In the genomic region with DNA sequence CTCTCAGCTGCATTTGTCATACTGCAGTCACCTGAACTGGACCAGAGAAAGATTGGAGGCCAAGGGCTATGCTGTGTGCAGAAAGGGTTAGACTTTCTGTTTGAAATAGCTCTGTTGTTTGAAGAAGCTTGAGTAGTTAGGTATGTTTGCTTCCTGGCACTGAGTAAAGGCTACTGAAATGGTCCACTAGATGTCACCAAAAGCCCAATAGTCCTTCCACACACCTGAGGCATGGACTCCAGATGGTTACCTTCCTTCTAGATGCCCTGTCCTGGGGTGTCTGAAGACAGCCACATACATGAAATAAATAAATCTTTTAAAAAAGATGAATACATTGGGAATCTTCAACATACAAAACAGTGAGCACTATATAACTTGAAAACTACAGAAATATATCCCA, we compare ENCODE assay signal across 10 mouse cellular contexts. TPM values are rescaled to one million over a fixed set of nuclear protein-coding genes. Genes with fewer than 3 reads are reported as not detected.
A peak's percentile ranks its signal among the peaks of the same experiment; 100 is the strongest.
DNase-seq lines count a peak whose midpoint lies in the region; ATAC-seq lines count a peak whose summit lies in the region.
"Had no signal": no experiment of that assay in that cellular context is flagged by ENCODE, and none has a peak within 500 bp of the region (broad histone marks: within the 10 kb centered on the region; RNA-seq: fewer than 3 reads in every experiment).

No protein-coding gene starts in this region.

- no peak overlapping the region for H3K27ac ChIP-seq in forebrain, embryonic 15.5 days (replicated peaks)

- H3K9ac ChIP-seq in forebrain, embryonic 15.5 days (replicated peaks): no peak overlapping the region

- no peaks in the 10 kb centered on the region for H3K4me1 ChIP-seq in forebrain, embryonic 15.5 days

- H3K4me2 ChIP-seq in forebrain, embryonic 15.5 days (replicated peaks): no peak overlapping the region

- no peaks in the 10 kb centered on the region for H3K36me3 ChIP-seq in forebrain, embryonic 15.5 days

- peak; percentile 3 to 14 for DNase-seq in heart, postnatal 10 days
- no peak for DNase-seq in heart, postnatal 36 days
- DNase-seq in R1 (ENCODE audit: low read depth, low spot score): peak; percentile 49
- peak; percentile 7 for DNase-seq in lung, postnatal 25 days (ENCODE audit: low spot score)
- no peak for DNase-seq in spleen, adult 18-20 months
- no peak for DNase-seq in thymus, postnatal 36 days

- no peaks in the 10 kb centered on the region for H3K9me3 ChIP-seq in forebrain, embryonic 15.5 days

- H3K4me3 ChIP-seq in forebrain, embryonic 15.5 days: no peak overlapping the region

- peaks cover 11% of the 10 kb centered on the region for H3K27me3 ChIP-seq in forebrain, embryonic 15.5 days

- intact Hi-C loops in heart, postnatal 10 days (cut with DNase I): loop anchor here (5.0 kb wide), 2 partner anchors 312 to 572 kb away; no protein-coding TSS in a partner anchor
- intact Hi-C loops in heart, postnatal 36 days (cut with DNase I): loop anchor here (5.0 to 10.0 kb wide), 2 partner anchors 309 to 572 kb away; no protein-coding TSS in a partner anchor

- peak; percentile 51; the same call in 1 of the 2 replicates for ATAC-seq in forebrain, embryonic 15.5 days (replicated peaks)
- no peak for ATAC-seq in granulocyte monocyte progenitor cell, adult 5-6 weeks (replicated peaks; ENCODE audit: poor library complexity, severe bottlenecking)

RNA-seq across cellular contexts. Expression of gene Rbmxl2, which starts 6.5 kb away (rescaled TPM):
- under 1 TPM; 0.17 to 0.34 TPM for total RNA-seq in heart, postnatal 10 days (2021)
- not detected for total RNA-seq in heart, postnatal 36 days (2021)
- polyA plus RNA-seq in forebrain, embryonic 15.5 days (2015; fragmentation: Nextera tagmentation; extraction: Ambion mirVana): not detected in 2 replicates
- not detected in 2 replicates for total RNA-seq in granulocyte monocyte progenitor cell, adult 5-6 weeks (2014; fragmentation: Nextera tagmentation)
- total RNA-seq in granulocyte monocyte progenitor cell, adult 5-6 weeks (2017): not detected in 2 replicates
- total RNA-seq: MEL had no signal
- polyA plus RNA-seq: frontal cortex, adult 2 months had no signal

RNA-seq across cellular contexts. Expression of gene Nlrp14, which starts 48.9 kb away (rescaled TPM):
- not detected for total RNA-seq in heart, postnatal 10 days (2021)
- total RNA-seq in heart, postnatal 36 days (2021): not detected
- not detected in 2 replicates for polyA plus RNA-seq in forebrain, embryonic 15.5 days (2015; fragmentation: Nextera tagmentation; extraction: Ambion mirVana)
- not detected in 2 replicates for total RNA-seq in granulocyte monocyte progenitor cell, adult 5-6 weeks (2014; fragmentation: Nextera tagmentation)
- total RNA-seq in granulocyte monocyte progenitor cell, adult 5-6 weeks (2017): not detected in 2 replicates
- total RNA-seq: MEL had no signal
- polyA plus RNA-seq: frontal cortex, adult 2 months had no signal

Comparison
In these comparisons a context has a peak if more than half of its experiments do, and no peak if none do; other contexts are left out.
1. DNase-seq: peak in heart, postnatal 10 days (2 of 2), R1 (single experiment) and lung, postnatal 25 days (single experiment); none in heart, postnatal 36 days (0 of 2), spleen, adult 18-20 months (0 of 2) and thymus, postnatal 36 days (0 of 2).